Mouse (Mus musculus) forebrain, embryonic 14.5 days (tissue): ENCODE data around the gene Tmem255b. TPM values are rescaled to one million over a fixed set of nuclear protein-coding genes. Genes with fewer than 3 reads are reported as not detected.
A peak's percentile ranks its signal among the peaks of the same experiment; 100 is the strongest.

Experiments
- ATAC-seq: fragments of 200-750 bp; cut with Nextera tagmentation; 2 replicates; pipeline ENCODE4 v1.8.0; 2017; ENCODE audit warnings: mild to moderate bottlenecking, moderate library complexity
- DNase-seq: peaks from one replicate; pipeline ENCODE4 v3.0.0-alpha.2; 2015; ENCODE audit warnings: low spot score
- H3K27ac ChIP-seq: fragments of 300-500 bp; sonication (generic); 2 replicates; pipeline ENCODE4 v1.5.1; 2014; ENCODE audit warnings: low read depth, mild to moderate bottlenecking, control low read depth, low read length, moderate library complexity
- H3K27me3 ChIP-seq: fragments of 300-500 bp; sonication (generic); replicated peaks from 2 replicates; pipeline ENCODE4 v1.6.1; 2014; ENCODE audit warnings: low read length, control low read depth, mixed read lengths; ENCODE audit not compliant: control insufficient read depth, insufficient read depth
- H3K36me3 ChIP-seq: fragments of 300-500 bp; sonication (generic); 2 replicates; pipeline ENCODE4 v1.6.1; 2014; ENCODE audit warnings: low read length, control low read depth; ENCODE audit not compliant: control insufficient read depth, insufficient read depth
- H3K4me1 ChIP-seq: fragments of 300-500 bp; sonication (generic); 2 replicates; pipeline ENCODE4 v1.6.1; 2014; ENCODE audit warnings: antibody characterized with exemption, low read length, control low read depth; ENCODE audit not compliant: control insufficient read depth, insufficient read depth
- H3K4me2 ChIP-seq: fragments of 300-500 bp; sonication (generic); 2 replicates; pipeline ENCODE4 v1.6.1; 2014; ENCODE audit warnings: mild to moderate bottlenecking, control low read depth, low read length
- H3K4me3 ChIP-seq: fragments of 300-500 bp; sonication (generic); 2 replicates; pipeline ENCODE4 v1.5.1; 2014; ENCODE audit warnings: low read depth, low read length, control low read depth
- H3K9ac ChIP-seq: fragments of 300-500 bp; sonication (generic); 2 replicates; pipeline ENCODE4 v1.6.1; 2014; ENCODE audit warnings: mild to moderate bottlenecking, low read length, control low read depth, moderate library complexity
- H3K9me3 ChIP-seq: fragments of 300-500 bp; sonication (generic); replicated peaks from 2 replicates; pipeline ENCODE4 v1.6.1; 2016; ENCODE audit warnings: low read length, control low read depth, mixed read lengths; ENCODE audit not compliant: control insufficient read depth
- WGBS: fragments of 180-500 bp; shearing (Covaris S2); extraction: QIAGEN DNeasy Blood & Tissue Kit; methylation state at CpG from one replicate; pipeline ENCODE4 v1.1.7; 2014; 5-methylcytosine and 5-hydroxymethylcytosine counted together
- polyA plus RNA-seq: library from polyadenylated mRNA; unstranded; fragments of >200 nt; fragmentation: Nextera tagmentation; extraction: Ambion mirVana; gene quantifications from 2 replicates; pipeline ENCODE4 v1.2.1, GENCODE M21; 2014

The Tmem255b gene
- polyA plus RNA-seq, 1 experiment from 2014 or later, result not detected

DNA sequence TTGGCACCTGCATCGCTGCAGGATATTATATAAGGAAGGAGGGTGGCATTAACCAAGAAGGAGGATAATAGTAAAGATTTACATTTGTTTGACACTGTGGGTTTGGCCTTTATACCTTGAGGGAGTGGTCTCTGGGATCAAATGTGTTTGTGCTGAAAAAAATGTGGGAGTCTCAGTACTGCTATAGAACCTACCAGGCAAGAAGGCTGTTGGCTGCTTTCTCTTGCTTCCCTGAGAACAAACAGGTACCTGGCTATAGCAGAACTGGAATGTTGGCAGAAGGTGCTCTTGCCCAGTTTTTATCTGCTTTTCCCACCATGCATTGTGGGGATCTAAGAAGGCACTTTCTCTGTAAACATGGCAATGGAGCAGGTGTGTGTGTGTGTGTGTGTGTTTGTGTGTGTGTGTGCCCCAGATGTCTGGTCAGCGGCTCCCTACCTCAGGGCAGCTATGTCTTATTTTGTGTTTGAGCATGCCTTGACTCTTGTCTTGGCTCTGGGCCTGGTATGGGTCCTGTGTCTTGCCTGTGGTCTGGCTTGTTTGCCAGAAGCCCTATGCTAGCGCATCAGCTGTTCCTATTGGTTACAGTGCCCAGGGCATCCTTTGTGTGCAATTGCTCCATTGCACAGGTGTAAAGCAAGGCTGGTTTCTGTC is 72.4 kb downstream of the Tmem255b start:
- no peaks in the 10 kb centered on the region for H3K9me3 ChIP-seq
- H3K36me3 ChIP-seq, result no peaks in the 10 kb centered on the region
- ATAC-seq (no peak), DNase-seq (no peak)
- H3K27me3 ChIP-seq, result no peaks in the 10 kb centered on the region
- H3K4me1 ChIP-seq, result no peaks in the 10 kb centered on the region
- H3K4me2 ChIP-seq, result no peak overlapping the region
- no peak overlapping the region for H3K4me3 ChIP-seq
- no peak overlapping the region for H3K9ac ChIP-seq
- no peak overlapping the region for H3K27ac ChIP-seq
- WGBS, result 87% methylated on average over 3 of the region's 3 CpGs

DNA sequence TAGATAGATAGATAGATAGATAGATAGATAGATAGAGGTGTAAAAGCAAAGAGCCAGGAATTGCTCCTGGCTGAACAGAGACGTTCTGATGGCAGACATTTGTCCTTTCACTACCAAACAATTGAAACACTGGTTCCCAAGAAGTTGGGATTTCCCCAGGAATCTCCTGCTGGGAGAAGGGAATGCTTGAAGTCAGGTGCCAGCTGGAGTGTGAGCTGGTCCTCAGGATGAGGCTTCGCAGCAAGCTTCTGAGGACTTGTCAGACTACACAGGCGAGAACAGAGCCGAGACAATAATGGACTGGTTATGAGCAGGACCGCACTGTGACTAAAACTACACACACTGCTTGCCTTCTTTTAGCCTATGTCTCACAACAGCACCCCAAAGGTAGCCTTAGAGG is 77.0 kb downstream of the Tmem255b start:
- H3K36me3 ChIP-seq, result no peaks in the 10 kb centered on the region
- no peak overlapping the region for H3K27ac ChIP-seq
- ATAC-seq (no peak), DNase-seq (no peak)
- no peaks in the 10 kb centered on the region for H3K4me1 ChIP-seq
- no peak overlapping the region for H3K9ac ChIP-seq
- no peak overlapping the region for H3K4me3 ChIP-seq
- H3K9me3 ChIP-seq, result no peaks in the 10 kb centered on the region
- no peak overlapping the region for H3K4me2 ChIP-seq
- 74% methylated on average over 5 of the region's 5 CpGs for WGBS
- no peaks in the 10 kb centered on the region for H3K27me3 ChIP-seq

DNA sequence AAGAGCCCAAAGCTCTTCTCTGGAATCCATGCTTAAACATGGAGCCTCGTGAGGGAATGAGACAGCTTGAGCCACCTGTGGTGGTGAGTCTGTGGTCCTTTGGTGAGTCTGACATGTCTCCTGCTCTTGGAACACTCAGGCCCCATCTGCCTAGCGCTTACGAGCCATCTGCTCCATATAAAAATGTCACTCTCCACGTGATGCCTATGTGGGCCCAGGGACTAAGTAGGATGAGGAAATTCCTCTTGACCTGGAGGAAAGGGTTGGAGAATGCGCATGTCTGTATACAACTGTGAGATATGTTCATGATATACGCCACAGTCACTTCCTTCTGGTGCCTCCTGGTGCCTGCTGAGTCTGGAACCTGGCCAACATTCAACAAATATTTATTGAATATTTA is 77.7 kb downstream of the Tmem255b start:
- H3K9me3 ChIP-seq, result no peaks in the 10 kb centered on the region
- H3K36me3 ChIP-seq, result no peaks in the 10 kb centered on the region
- H3K4me1 ChIP-seq, result no peaks in the 10 kb centered on the region
- 77% methylated on average over 6 of the region's 6 CpGs for WGBS
- H3K27ac ChIP-seq, result no peak overlapping the region
- no peaks in the 10 kb centered on the region for H3K27me3 ChIP-seq
- no peak overlapping the region for H3K4me2 ChIP-seq
- no peak overlapping the region for H3K9ac ChIP-seq
- DNase-seq, result no peak
- no peak overlapping the region for H3K4me3 ChIP-seq
- no peak for ATAC-seq

DNA sequence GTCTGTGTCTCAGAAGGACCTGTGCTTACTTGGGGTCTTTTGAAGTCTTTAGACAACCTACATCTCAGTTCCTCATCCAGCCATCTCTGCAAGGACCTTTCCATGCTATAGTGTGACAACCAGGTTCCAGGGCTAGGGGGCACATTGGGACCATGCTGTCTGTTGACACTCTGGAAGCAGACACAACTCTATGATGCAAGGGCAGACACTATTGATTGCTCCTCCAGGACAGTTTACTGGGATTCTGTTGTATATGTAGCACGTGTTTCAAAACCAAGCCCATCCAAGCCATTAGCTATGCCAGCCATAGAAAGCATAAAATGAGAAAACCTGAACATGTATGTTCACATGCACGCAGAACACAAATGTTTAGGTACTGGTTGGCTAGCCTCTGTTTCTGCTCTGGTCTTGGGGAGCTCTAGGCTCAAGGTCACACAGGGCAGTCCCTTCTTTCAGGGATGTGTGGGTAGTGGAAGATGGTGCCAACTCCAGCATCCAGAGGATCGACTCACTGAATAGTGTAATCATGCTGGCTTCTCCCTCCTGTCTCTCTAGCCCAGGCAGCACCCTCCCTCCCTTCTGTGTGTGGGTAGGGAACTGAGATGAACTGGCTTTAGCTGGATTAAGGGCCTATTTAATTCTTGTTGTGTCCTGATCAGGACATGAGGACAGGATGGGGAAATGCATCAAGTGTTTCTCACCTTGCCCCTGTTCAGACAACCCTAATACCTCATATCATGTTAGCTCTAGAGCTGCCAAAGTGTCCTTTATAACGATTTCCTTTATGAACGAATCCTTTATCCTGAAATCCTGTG is 78.8 kb downstream of the Tmem255b start:
- ATAC-seq, result no peak
- 71% methylated on average over 5 of the region's 5 CpGs for WGBS
- H3K4me1 ChIP-seq, result no peaks in the 10 kb centered on the region
- no peak overlapping the region for H3K27ac ChIP-seq
- H3K9me3 ChIP-seq, result no peaks in the 10 kb centered on the region
- no peaks in the 10 kb centered on the region for H3K36me3 ChIP-seq
- DNase-seq, result no peak
- no peak overlapping the region for H3K4me3 ChIP-seq
- H3K4me2 ChIP-seq, result no peak overlapping the region
- no peaks in the 10 kb centered on the region for H3K27me3 ChIP-seq
- H3K9ac ChIP-seq, result no peak overlapping the region

DNA sequence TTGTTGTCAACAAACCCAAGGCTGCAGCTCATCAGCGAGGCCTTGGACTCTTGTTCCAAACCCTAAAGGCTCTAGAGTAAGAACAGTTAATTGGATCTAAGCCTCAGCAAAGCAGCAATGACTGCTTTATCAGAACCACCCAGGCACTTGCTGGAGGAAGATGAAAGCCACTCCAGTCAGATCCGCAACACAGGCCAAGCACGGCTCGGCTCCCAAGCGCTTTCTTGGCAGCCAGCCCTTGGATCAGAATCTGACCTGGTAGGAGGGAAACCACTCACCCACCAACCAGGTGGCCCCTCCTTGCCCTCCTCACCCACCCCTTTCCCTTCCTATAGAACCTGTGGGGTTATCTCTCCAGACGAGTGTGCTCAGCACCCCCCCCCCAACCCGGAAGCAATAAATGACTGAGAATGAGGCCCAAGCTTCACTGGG is 81.0 kb downstream of the Tmem255b start:
- ATAC-seq, result no peak
- Histone ChIP-seq H3K27ac (no peak overlapping the region), H3K4me2 (no peak overlapping the region), H3K4me3 (no peak overlapping the region), H3K36me3 (no peaks in the 10 kb centered on the region), H3K9ac (no peak overlapping the region), H3K27me3 (no peaks in the 10 kb centered on the region), H3K9me3 (no peaks in the 10 kb centered on the region), H3K4me1 (no peaks in the 10 kb centered on the region)
- peak; percentile 34 for DNase-seq
- WGBS, result 61% methylated on average over 7 of the region's 7 CpGs

DNA sequence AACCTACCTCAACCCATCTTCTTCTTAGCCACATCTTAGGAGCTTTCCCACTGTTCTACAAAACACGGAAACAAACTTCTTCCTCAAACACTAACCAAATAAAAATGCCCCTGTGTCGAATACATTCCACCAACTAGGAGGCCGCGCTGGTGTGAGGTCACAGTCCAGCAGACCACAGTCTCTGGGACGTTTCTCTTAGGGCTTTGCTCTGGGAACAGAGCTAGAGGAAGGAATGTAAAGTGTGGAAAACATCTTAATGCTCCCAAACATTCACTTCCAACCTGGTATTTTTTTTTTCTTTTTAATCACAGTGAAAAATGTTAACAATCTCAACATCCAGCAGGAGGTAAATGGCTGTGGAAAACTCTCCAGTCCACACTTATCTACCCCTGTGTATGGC is 81.7 kb downstream of the Tmem255b start:
- no peaks in the 10 kb centered on the region for H3K4me1 ChIP-seq
- H3K4me2 ChIP-seq, result no peak overlapping the region
- H3K36me3 ChIP-seq, result no peaks in the 10 kb centered on the region
- no peak for ATAC-seq
- no peaks in the 10 kb centered on the region for H3K27me3 ChIP-seq
- DNase-seq, result no peak
- 87% methylated on average over 5 of the region's 5 CpGs for WGBS
- H3K4me3 ChIP-seq, result no peak overlapping the region
- no peak overlapping the region for H3K27ac ChIP-seq
- no peak overlapping the region for H3K9ac ChIP-seq
- no peaks in the 10 kb centered on the region for H3K9me3 ChIP-seq

DNA sequence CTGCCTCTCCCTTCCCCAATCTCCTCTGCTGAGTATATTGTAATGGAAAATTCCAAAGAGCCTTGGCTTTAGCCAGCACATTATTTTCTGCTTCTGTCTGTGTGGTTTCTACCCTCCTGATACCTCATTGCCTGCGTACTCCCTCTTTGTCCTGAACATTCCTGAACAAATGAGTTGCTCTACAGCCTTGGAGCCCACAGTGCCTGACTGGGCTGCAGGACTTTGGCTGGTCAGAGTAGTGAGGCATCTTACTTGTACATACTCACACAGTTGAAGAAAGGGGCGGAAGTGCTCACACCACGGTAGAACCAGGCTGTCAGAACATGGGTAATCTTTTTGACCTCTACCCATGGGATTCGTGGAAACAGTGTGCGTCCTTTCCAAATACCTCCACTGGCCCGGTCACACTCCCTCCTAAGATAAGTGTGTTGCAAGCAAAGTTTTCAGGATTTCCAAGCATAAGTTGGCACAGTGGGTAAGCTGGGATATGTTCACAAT is 82.3 kb downstream of the Tmem255b start:
- no peak overlapping the region for H3K4me2 ChIP-seq
- no peaks in the 10 kb centered on the region for H3K27me3 ChIP-seq
- ATAC-seq, result no peak
- H3K9ac ChIP-seq, result no peak overlapping the region
- no peak overlapping the region for H3K4me3 ChIP-seq
- WGBS, result 90% methylated on average over 6 of the region's 6 CpGs
- no peaks in the 10 kb centered on the region for H3K4me1 ChIP-seq
- no peaks in the 10 kb centered on the region for H3K9me3 ChIP-seq
- DNase-seq, result no peak
- no peak overlapping the region for H3K27ac ChIP-seq
- H3K36me3 ChIP-seq, result no peaks in the 10 kb centered on the region
